Mouse (Mus musculus) liver, postnatal 0 days (tissue): Measurements from ENCODE around the gene Ednrb. TPM values are rescaled to one million over a fixed set of nuclear protein-coding genes. Genes with fewer than 3 reads are reported as not detected.

ENCODE experiments used
- ATAC-seq: fragments of 200-750 bp; cut with Nextera tagmentation; 2 replicates; pipeline ENCODE4 v1.8.0; 2017; ENCODE audit warnings: mild to moderate bottlenecking, moderate library complexity
- DNase-seq: peaks from one replicate; pipeline ENCODE4 v3.0.0-alpha.2; 2016
- H3K27ac ChIP-seq: fragments of 300-500 bp; sonication (generic); 2 replicates; pipeline ENCODE4 v1.5.1; 2014; ENCODE audit warnings: antibody characterized with exemption, moderate library complexity, mild to moderate bottlenecking, low read depth
- H3K27me3 ChIP-seq: fragments of 300-500 bp; sonication (generic); 2 replicates; pipeline ENCODE4 v1.6.1; 2014; ENCODE audit warnings: low read length, control low read depth, mixed read lengths; ENCODE audit not compliant: insufficient read depth
- H3K36me3 ChIP-seq: fragments of 300-500 bp; sonication (generic); replicated peaks from 2 replicates; pipeline ENCODE4 v1.6.1; 2014; ENCODE audit warnings: mild to moderate bottlenecking, control low read depth, low read length, moderate library complexity, mixed read lengths; ENCODE audit not compliant: insufficient read depth
- H3K4me1 ChIP-seq: fragments of 300-500 bp; sonication (generic); 2 replicates; pipeline ENCODE4 v1.6.1; 2014; ENCODE audit warnings: antibody characterized with exemption, mild to moderate bottlenecking, control low read depth; ENCODE audit not compliant: insufficient read depth
- H3K4me2 ChIP-seq: fragments of 300-500 bp; sonication (generic); 2 replicates; pipeline ENCODE4 v1.6.1; 2014; ENCODE audit warnings: low read depth, mild to moderate bottlenecking, low read length, moderate library complexity, mixed read lengths
- H3K4me3 ChIP-seq: fragments of 300-500 bp; sonication (generic); 2 replicates; pipeline ENCODE4 v1.5.1; 2014; ENCODE audit warnings: low read depth, low read length
- H3K9ac ChIP-seq: fragments of 300-500 bp; sonication (generic); replicated peaks from 2 replicates; pipeline ENCODE4 v1.6.1; 2014; ENCODE audit warnings: mild to moderate bottlenecking, moderate library complexity
- H3K9me3 ChIP-seq: fragments of 300-500 bp; sonication (generic); 2 replicates; pipeline ENCODE4 v1.6.1; 2016; ENCODE audit warnings: mild to moderate bottlenecking, control low read depth, low read length, mixed read lengths
- CTCF ChIP-seq: sonication (generic); IDR thresholded peaks from 2 replicates; pipeline ENCODE4 v1.5.1; 2016; ENCODE audit warnings: antibody characterized with exemption, low read depth
- EP300 ChIP-seq: IDR thresholded peaks from 2 replicates; pipeline ENCODE4 v1.6.1; 2016; ENCODE audit warnings: antibody characterized with exemption, low read depth, mild to moderate bottlenecking
- WGBS: fragments of 180-500 bp; shearing (Covaris S2); extraction: QIAGEN DNeasy Blood & Tissue Kit; methylation state at CpG from one replicate; pipeline ENCODE4 v1.1.7; 2014; ENCODE audit not compliant: insufficient replicate concordance; 5-methylcytosine and 5-hydroxymethylcytosine counted together
- polyA plus RNA-seq: library from polyadenylated mRNA; unstranded; fragments of >200 nt; fragmentation: Nextera tagmentation; extraction: Ambion mirVana; gene quantifications from 2 replicates; pipeline ENCODE4 v1.2.1, GENCODE M21; 2015

The Ednrb gene
- polyA plus RNA-seq, 1 experiment from 2014 or later: 10.0 TPM

DNA sequence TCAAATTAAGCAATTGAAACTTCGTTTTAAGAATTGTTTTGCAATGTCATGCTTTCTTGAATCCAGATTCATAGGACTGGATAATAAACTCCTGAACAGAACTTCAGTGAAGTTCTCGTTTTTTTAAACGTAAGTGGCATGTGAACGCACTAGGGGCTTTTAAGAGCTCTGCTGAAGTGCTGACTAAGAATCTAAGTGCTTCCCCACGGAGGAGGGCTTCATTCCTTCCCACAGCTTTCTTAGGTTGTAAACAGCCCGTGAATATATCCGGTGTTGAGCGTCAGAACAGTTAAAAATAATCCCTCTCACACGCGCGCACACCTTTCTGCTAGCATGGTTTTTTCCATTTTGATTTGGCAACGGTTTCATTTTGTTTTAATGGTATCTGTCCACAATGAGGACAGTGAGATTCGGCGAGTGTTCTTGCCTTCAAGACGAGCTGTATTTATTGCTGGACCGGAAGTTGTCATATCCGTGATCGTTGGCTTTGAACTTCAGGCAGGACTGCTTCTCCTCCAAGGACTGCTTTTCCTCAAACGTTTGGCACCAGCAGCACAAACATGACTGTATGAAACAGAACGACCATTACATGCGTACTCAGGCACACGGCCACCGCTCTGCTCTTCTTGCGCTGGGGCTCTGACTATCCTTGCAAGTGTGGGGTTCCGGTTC, 27.4 kb downstream of the Ednrb start:
- Histone ChIP-seq H3K36me3 (no peaks in the 10 kb centered on the region), H3K27me3 (no peaks in the 10 kb centered on the region), H3K4me3 (no peak overlapping the region), H3K4me1 (no peaks in the 10 kb centered on the region), H3K4me2 (peak overlapping the region; percentile 2; the same call in 1 of the 2 replicates), H3K27ac (no peak overlapping the region), H3K9ac (no peak overlapping the region), H3K9me3 (no peaks in the 10 kb centered on the region)
- no peak for TF ChIP-seq EP300
- TF ChIP-seq CTCF: no peak
- DNase-seq: no peak
- no peak for ATAC-seq
- WGBS: 59% methylated on average over 25 of the region's 25 CpGs

DNA sequence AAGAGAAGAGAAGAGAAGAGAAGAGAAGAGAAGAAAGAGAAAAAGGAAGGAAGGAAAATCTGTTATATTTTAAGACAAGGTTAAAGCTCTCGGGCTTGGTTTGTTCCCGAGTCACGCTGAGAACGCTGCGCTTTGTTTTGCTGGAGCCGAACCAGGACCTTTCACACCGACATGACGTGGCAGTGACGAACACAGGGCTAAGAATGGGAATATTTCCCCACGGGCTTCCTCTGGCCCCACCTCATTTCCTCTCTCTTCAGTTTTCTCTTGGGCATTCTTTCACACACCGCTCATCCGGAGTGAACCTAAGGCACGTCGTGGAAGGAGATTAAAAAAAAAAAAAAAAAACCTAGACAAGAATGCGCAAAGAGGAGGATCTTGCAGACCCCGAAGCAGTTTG, 28.7 kb downstream of the Ednrb start:
- ATAC-seq (no peak), DNase-seq (peak; percentile 18)
- Histone ChIP-seq H3K9me3 (no peaks in the 10 kb centered on the region), H3K4me1 (no peaks in the 10 kb centered on the region), H3K4me2 (peak overlapping the region; percentile 46), H3K27me3 (no peaks in the 10 kb centered on the region), H3K4me3 (no peak overlapping the region), H3K9ac (no peak overlapping the region), H3K27ac (no peak overlapping the region), H3K36me3 (no peaks in the 10 kb centered on the region)
- TF ChIP-seq CTCF: no peak
- no peak for TF ChIP-seq EP300
- WGBS: 26% methylated on average over 16 of the region's 16 CpGs

GRCm38 (mm10) chr14:103814015-103814691, 30.0 kb downstream of the Ednrb start:
- Histone ChIP-seq H3K27ac (no peak overlapping the region), H3K4me3 (no peak overlapping the region), H3K9me3 (no peaks in the 10 kb centered on the region), H3K4me1 (no peaks in the 10 kb centered on the region), H3K27me3 (no peaks in the 10 kb centered on the region), H3K9ac (no peak overlapping the region), H3K36me3 (no peaks in the 10 kb centered on the region), H3K4me2 (no peak overlapping the region)
- ATAC-seq: peak; percentile 43; the same call in 1 of the 2 replicates
- WGBS: 44% methylated on average over 10 of the region's 10 CpGs
- TF ChIP-seq EP300 (no peak), CTCF (no peak)
- no peak for DNase-seq

DNA sequence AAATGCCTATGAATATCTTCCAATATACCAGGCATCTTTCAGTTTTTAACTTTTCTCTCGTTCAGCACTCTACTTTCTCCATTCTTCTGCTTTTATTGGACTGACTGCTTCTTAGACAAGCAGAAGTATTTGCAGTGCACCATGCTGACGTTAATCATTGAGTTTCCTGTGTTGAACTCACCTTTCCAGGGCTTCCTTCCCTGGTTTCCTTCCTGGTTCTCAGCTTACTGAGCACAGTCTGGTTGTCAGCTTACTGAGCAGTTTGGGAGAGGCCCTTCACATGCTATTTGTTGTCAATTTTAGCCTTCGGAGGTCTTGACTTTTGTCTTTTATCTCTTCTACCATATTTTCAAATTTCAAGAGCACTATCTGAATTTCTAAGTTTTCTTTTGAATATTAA, 31.0 kb downstream of the Ednrb start:
- H3K36me3 ChIP-seq: no peaks in the 10 kb centered on the region
- no peaks in the 10 kb centered on the region for H3K4me1 ChIP-seq
- 31% methylated on average over 3 of the region's 3 CpGs for WGBS

DNA sequence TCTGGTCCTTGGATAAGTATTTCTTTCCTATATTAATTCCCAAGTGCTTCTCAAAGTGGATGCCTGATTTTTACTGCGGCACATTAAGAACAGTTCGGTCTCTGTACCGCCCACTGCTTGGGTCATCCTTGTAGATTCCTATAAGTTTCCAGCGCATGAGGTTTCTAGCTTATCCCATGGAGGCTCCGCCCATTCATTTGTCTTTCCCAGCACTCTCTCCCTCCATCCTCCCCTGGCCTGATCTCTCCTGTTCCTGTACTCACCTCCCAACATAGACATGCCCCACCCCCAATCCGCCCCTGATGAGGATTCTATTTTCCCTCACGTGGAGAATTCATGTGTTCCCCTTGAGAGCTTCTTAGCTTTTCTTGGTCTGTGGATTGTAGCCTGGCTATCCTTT, 32.9 kb downstream of the Ednrb start:
- no peak for TF ChIP-seq CTCF
- no peak for TF ChIP-seq EP300

More for the DNA sequence above, 31.0 kb downstream of the Ednrb start:
- TF ChIP-seq CTCF: no peak
- TF ChIP-seq EP300: no peak
- DNase-seq (no peak), ATAC-seq (no peak)
- H3K27ac ChIP-seq: no peak overlapping the region
- H3K9me3 ChIP-seq: no peaks in the 10 kb centered on the region
- no peak overlapping the region for H3K4me3 ChIP-seq
- no peak overlapping the region for H3K9ac ChIP-seq
- no peaks in the 10 kb centered on the region for H3K27me3 ChIP-seq
- no peak overlapping the region for H3K4me2 ChIP-seq

GRCm38 (mm10) chr14:103803907-103804659, 40.1 kb downstream of the Ednrb start:
- no peaks in the 10 kb centered on the region for H3K4me1 ChIP-seq
- H3K27me3 ChIP-seq: no peaks in the 10 kb centered on the region
- no peaks in the 10 kb centered on the region for H3K36me3 ChIP-seq
- no peak overlapping the region for H3K27ac ChIP-seq
- no peak for DNase-seq
- ATAC-seq: no peak
- no peak overlapping the region for H3K4me3 ChIP-seq
- no peak overlapping the region for H3K9ac ChIP-seq
- no peaks in the 10 kb centered on the region for H3K9me3 ChIP-seq
- WGBS: 42% methylated on average over 4 of the region's 4 CpGs
- no peak overlapping the region for H3K4me2 ChIP-seq
- TF ChIP-seq CTCF (no peak), EP300 (no peak)

More for the DNA sequence above, 32.9 kb downstream of the Ednrb start:
- Histone ChIP-seq H3K9ac (no peak overlapping the region), H3K4me3 (no peak overlapping the region), H3K36me3 (no peaks in the 10 kb centered on the region), H3K4me2 (no peak overlapping the region), H3K4me1 (no peaks in the 10 kb centered on the region), H3K27ac (no peak overlapping the region), H3K27me3 (no peaks in the 10 kb centered on the region), H3K9me3 (no peaks in the 10 kb centered on the region)
- WGBS: 84% methylated on average over 7 of the region's 7 CpGs
- DNase-seq (no peak), ATAC-seq (no peak)
